Mouse (Mus musculus) spleen, postnatal 10 days (tissue): ENCODE data around the gene Sstr3.

Source experiments
- DNase-seq, 2 experiments: peaks; one replicate each; pipeline ENCODE4 v3.0.0; 2021 to 2022; ENCODE audit warnings: low spot score in 2 of 2

Gene Sstr3

DNA sequence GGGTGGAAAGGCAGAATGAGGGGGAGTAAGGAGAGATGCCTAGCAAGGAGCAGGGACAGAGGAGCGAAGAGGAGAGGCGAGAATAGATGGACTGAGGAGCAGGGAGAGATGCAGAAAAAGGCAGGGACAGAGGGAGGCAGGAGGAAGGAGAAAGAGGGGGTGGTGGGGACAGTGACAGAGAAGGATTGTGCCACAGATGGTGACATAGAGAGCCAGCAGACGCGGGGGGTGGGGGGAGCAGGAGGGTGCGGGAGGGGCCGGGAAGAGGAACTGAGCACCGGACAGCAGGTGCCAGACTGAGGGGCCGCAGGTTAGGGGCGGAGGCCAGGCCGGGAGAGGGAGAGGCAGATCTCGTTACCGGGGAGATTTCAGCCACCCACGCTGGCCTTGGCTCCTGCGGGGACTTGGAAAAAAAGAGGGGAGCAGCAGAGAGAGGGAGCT, at the start of gene Sstr3:
Sstr3 (minus strand) TSS at position 125 of the 441 bp plus-strand sequence.
- no peak for DNase-seq

DNA sequence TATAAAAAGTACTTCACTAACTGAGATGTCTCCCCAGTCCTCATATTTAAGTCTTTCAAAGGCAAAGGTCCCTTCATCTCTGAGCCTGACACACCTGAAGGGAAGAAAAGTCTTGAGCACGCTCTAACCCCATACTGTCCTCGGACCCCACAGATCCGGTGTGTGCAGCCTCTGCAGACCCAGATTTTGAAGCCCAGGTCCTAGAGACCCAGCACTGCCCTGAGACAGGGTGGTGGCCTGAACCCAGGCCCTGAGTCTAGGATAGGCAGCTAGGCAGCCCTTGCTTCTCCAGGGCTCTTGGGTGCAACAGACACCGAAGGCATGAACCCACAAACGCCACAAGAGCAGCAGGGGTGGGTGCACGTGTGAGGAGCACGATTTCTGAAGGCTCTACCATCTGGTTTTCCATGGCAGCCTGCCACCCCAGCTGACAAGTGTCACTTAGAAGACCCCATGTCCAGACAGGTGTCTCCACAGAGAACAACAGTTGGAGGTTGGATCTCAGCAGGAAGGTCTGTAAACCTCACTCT, 49.5 kb upstream of the Sstr3 start:
- DNase-seq = no peak

DNA sequence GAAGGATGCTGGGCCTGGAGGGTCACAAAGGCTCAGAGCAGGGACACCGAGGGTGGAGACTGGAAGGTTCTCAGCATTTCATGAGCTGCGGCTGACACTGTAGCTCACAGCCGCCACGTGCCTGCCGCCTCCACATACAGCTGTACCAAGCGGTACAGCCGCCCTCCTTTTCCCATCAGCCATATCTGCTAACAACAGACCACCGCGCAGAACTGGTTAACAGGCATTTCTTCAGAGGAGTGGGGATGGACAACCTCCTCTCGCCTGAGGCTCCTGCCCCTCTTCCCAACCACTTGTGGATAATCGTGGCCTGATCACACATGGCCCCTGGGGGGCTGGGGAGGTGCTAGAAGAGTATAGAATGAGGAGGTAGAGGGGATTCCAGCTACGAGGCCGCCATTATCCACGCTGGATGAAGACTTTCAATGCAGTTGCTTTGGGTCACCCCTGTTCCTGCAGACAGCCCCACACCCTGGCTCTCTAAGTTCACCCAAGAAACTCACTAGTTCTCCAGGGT, 48.0 kb upstream of the Sstr3 start:
- DNase-seq = no peak

DNA sequence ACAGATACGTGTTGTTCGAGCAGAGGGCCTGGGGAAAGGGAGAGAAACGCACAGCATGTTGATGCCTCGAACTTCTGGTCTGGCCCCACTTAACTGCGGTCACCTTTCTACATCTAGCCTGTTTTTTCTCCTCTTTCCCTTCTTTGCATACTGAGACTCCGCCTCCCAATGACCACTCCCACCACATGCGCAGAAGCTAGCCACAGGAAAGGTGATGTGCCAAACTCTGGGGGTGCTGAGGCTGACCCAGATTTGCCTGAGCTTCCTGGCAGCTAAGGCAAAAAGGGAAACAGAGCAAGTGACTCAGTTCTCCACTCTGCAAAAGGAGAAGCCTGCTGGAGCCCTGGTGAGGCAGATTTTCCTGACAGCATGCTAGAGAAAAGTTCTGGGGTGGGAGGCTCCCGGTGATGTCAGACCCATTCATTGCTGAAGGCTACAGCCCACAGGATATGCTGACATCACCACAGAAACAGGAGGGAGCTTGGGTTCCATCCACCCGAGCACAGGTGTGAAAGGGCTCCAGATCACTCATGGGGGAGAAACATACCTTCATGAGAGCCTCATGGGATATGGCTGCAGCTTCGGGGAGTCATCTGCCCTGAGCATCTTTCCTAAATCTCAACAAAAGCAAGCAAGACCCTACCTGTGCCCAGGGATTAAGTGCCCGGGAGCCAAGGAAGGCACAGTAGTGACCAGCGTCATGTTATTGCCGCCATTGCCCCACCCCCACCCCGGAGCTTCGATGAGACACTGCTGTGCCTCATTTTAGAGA, 47.4 kb upstream of the Sstr3 start:
- peak in 1 of 2 experiments; percentile 64 for DNase-seq

DNA sequence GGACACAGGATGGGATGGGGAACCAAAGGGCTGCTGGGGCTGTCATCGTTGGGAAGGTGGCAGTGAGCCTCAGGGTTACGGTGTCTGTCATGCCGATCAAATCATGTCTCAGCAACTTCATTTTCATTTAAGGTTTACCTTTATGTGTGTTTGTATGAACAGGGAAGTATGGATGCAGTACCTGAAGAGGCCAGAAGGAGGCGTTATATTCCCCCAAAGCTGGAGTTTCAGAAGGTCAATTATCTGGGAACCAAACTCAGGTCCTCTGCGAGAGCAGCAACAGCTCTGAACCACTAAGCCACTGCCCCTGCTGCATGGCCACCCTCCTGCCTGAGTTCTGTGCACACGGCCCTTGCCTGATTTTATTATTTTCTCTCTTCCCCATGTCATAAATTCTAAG, 46.3 kb upstream of the Sstr3 start:
- DNase-seq = no peak

DNA sequence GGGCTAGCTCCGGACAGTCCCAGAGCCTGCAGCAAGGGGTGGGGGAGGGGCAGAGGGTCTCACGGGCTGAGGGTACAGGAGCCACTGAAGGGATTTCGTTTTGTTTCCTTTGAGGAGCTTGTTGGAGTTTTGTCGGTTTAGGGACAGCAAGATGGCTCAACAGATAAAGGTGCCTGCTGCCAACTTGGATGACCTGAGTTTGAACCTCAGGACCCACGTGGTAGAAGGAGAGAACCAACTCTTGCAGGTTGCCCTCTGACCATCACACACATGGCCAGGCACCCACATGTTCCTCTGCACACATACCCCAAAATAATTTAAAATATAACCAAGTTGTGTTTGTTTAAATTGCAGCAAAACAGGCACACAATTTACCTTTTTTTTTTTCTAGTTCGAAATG, 45.5 kb upstream of the Sstr3 start:
- DNase-seq = no peak

DNA sequence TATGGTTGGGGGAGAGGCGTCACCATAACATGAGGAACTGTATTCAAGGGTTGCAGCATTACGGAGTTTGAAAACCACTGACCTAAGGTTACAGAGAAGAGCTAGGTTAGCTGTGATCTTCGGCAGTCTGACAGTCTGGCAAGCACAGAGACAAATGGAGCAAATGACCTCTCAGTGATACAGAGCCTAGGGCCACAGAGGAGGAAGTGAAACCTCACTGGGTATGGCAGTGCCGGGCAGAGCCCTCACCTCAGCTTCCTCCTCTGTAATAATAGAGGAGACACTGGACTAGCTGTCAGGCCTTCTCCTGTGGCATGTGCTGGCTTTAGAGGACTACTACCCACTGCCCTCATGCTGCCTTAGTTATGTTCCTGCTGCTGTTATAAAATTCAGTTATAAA, 44.4 kb upstream of the Sstr3 start:
- peak in 1 of 2 experiments; percentile 60 for DNase-seq

DNA sequence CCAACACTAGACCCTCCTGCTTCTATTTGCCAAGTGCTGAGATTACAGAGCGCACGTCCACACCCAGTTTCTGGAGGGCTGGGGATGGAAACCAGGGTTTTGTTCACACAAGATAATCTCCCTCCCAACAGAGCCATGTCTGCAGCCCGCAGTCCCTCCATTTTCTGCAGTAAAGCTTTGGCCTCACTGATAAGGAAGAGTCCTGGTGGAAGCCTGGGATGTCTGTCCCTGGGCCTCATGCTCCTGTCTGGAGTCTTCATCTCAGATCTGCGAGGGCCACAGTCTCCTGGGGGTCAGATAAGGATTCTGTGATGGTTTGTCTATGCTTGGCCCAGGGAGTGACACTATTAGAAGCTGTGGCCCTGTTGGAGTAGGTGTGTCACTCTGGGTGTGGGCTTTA, 43.6 kb upstream of the Sstr3 start:
- DNase-seq = no peak

DNA sequence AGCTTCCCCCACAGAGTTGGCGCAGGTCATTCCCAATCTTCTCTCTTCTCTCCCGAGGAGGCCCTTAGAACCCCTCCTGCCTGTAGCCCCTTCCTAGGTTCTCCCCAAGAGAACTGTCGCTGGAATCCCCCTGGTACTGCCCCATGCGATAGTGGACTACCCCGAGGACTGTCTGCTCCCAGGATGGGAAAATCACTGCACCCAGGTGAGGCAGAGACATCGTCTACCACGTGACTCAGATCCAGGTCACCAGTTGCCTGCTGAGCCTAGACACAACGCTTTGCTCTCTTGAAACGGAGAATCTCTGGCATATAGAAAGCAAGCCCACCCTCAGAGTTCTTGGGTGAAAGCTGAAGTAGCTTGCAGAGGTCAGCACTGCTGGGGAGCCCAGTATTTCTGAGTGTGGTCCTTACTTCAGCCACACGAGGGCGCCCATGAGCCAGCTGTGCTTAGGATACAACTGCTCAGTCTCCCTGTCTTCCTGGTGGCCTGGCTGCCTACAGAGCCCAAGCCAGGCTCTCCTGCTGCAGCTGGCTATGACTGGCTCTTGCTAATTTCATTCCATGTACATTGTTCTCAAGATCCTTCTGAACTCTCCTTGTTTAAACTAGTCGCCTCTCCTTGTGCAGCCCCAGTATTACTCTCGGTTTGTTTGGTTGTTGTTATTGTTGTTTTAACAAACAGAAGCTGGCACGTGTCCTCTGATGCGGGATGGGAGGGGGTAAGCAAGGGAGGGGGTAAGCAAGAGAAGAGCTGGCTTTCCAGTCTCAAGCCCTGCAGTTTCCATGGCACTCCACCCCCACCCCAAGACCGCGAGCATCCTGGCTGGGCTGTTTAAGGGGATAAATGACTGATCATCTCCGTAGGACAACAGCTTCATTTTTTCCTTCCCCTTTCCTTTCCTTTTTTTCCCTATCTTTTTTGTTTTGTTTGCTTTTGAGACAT, 42.8 kb upstream of the Sstr3 start:
- DNase-seq = peak; percentile 79 to 89

DNA sequence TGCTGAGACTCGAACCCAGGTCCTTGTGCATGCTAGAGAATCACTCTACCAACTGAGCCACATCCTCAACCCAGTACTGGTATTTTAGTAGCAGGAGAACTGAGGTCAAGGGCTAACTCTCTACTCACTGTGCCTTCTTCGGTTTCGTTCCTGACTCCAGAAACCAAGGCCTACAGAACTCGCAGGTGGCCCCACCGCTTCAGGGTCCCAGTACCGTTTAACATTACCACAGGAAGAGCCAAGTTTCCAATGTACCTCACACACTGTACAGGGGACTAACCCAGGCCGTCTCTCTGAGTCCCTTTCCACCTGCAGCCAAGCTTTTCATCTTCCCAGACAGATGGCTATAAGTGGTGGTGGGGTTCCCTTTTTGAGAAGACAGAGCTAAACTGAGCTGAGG, 40.9 kb upstream of the Sstr3 start:
- no peak for DNase-seq

DNA sequence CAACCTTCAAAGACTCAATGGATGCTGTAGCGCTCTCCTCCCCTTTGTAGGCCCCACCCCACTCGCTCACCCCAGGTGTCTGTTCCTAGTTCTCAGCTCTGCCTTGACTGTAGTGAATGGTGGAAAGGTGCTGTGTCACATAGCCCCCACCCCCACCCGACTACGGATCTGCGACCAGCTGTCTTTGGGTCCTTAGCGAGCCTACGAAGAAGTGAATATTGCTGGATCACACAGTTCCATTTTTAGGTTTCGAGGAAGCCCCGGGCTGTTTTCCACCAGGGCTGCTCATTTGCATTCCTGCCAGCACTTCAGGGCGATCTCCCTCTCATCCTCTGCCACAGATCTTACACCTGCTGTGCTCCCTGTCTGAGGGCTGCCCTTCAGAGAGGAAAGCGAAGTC, 38.9 kb upstream of the Sstr3 start:
- DNase-seq = no peak

DNA sequence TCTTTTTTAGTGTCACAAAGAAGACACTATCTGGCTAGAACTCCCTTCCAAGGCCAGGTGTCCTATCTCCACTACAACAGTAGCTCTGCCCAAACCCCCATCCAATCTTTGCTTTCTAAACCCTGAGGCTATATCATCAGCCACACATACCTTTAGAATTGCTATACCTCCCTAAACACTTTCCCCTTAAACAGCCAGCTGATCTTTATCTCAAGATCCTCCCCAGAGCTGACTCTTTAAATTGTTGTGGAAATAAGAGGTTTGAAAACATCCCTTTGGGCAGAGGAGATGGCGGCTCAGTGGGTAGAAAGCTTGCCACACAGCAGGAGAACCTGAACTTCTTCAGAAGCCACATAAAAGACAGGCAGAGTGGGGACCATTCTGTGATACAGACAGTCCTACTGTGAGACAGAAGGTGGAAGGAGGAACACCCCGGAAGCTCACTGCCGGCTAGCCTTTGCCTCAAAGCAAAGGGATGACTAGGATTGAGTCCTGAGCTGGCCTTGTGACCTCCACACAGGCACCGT, 31.9 kb upstream of the Sstr3 start:
- DNase-seq = no peak

DNA sequence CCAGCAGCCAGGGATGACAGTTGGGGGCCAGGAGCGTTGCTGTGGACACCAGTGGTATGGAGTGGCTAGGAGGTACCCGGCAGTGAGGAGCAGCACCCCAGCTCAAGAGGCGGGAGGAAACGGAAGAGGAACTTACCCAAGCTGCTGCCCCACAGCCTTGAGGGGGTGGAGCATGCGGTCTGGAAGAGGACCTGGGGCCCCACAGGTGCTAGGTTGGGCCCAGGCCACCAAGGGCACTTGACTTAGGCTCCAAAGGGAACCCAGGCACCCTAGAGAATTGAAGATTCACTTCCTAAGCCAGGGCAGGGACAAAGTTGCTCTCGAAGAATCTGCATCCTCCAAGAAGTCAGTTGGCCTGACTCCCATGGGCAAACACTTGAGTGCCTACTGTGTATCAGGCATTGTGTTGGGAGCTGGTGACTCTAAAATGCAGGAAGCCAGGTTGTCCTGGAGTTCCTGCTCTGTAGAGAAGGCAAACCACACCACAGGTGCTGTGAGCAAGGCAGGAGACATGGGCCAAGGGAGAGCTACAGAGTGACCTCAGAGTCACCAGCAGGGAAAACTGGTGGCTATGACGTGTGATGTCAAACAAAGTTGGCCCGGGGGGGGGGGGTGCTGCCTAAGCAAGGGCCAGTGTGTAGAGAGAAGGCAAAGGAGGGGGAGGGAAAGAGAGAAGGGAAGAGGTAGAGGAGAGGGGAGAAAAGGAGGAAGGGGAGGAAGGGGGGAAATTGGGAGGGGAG, 28.3 kb upstream of the Sstr3 start, which contains the start of gene Rac2:
Rac2 (minus strand) TSS at position 126 of the 740 bp plus-strand sequence.
- DNase-seq = peak; percentile 68 to 84

DNA sequence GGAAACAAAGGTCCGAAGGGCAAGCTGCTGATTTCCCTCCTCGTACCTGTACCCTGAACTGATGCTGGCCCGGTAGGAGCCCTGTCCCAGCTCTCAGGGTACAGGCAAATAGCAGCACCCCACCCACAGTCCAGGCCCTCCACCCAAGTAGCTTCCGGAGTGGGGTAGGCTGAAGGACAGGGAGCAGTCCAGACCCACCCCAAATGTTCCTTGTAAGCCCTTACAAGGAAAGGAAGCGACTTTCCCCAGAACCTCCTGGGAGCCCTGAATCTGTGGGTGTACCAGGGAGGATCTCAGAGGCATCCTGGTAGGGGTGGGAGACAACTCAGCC, 27.8 kb upstream of the Sstr3 start:
- DNase-seq = peak in 1 of 2 experiments; percentile 39

DNA sequence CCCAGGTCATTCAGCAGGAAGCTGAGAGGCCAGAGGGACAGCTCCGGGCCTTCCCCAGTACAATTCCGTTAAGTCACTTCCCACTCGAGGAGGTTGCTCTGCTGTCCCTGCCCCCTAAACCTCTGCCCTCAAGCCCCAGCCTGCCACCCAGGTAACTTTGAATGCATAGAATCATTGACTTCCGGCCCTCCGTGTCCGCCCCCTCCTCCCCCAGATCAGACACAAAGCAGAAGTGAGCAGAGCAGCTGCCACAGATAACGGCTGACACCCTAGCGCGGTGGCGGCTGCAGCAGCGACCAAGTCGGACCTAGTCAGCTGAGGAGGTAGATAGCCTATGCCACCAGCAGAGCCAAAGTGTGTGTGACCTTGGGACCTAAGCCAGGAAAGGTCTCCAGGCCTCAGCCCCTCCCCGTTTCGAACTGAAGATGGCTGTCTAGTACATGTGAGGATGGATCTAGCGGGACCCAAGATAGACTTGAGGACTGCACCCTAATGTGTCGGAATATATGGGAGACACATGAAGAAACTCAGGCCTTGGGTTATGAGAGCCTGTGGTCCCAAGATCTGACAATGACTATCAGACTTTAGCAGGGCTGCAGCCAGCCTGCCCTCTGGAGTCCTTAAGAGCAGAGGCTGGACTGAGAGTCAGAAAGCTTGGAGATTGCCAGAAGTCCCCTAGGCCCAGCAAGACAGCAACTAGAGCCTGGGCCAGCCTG, 27.2 kb upstream of the Sstr3 start:
- DNase-seq = peak; percentile 65 to 87

DNA sequence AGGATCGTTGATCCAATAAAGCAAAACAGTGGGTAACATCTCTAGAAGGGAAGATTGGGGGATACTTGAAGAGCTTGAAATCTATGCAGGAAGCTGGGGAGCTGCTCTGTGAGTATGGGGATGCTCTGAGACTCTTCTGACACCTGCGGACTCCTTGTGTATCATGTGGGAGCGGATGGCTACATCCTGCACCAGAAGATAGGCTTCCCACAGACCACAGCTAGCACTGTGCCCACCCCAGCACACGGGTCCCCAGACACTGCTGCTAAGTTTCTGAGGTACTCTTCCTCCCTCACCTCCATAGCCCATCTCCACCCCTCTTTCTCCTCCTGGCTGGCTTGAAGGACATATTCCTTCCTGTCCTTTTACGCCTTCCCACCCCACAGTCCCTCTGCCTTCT, 25.7 kb upstream of the Sstr3 start:
- peak in 1 of 2 experiments; percentile 13 for DNase-seq

DNA sequence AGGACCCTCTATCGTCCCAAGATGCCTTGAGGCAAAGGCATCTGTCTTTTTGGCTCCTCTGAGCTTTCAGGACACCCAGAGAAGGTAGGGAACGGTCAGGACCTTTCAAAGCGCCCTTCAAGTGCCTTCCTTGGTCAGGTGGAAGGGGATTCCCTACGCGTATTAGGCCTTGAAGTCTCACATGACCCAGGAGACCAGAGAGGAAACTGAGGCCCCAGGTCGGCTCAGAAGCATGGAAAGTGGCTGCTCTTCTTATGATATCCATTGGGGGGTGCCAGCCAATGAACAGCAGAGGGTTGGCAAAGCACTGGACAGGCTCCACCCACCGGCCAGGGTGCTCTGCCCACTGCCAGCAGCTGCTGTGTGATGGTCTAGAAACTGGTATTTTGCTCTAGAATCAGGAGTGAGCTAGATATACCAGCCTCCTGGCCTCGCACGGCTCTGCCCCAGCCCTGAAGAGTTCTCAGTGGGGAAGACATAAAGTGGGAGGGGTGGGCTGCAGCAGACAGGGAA, 23.2 kb upstream of the Sstr3 start:
- DNase-seq = peak in 1 of 2 experiments; percentile 51

DNA sequence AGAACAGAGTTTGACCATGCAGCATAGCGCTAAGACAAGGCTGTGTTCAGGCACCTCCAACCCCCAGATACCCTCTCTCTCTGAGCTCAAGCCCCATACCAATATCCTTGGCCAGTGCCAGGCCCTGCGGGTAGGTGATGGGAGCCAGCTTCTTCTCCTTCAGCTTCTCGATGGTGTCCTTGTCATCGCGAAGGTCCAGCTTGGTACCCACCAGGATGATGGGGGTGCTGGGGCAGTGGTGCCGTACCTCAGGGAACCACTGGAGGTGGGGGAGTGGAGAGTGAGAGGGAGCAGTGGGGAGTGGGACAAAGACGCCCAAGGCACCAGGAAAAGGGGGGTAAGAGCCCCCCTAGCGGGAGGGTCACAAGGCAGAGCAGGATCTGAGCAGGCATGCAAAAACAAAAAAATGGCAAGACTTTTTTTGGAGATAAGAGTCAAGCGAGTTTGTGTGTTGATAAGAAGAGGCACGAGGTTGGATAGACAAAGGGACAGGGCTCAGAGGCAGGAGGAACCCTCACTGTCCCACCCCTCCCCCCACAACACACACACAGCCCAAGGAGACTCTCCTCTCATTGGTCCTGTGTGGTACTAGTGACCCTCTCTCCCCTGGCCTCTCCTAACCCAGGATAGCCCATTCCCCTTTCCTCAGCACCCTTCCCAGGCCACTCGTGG, 20.4 kb upstream of the Sstr3 start:
- DNase-seq = no peak

DNA sequence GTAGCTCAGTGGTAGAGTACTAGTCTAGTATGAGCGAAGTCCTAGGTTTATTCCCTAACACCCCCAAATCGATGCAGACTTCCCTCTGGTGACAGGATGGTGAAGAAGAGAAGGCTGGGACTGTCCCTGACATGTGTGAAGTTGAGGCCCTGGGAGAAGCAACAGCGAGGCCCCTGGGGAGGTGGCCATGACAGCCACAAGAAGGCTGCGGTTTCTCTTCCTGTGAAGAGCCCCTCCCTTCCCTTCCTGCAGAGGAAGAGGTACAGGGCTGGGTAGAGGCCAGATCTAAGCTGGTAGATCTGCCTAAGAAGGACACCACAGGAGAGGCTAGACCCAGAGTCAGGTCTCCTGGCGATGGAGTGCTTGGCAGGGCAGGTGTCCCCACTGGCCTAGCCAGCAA, 19.5 kb upstream of the Sstr3 start:
- peak; percentile 46 to 75 for DNase-seq

DNA sequence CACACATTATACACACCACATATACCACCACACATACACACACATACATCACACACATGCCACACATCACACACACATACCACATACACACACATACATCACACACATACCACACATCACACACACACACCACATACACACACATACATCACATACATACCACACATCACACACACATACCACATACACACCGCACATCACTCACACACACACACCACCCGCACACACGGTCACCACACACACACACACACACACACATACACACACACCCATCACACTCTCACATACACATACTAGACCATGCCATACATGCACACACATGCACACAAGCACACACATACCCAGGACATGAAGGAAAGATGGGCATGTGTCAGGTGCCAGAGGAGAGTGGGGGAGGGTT, 18.9 kb upstream of the Sstr3 start:
- no peak for DNase-seq
